Mouse (Mus musculus): ENCODE measurements around the gene Zdhhc20. TPM values are rescaled to one million over a fixed set of nuclear protein-coding genes. Genes with fewer than 3 reads are reported as not detected.
A peak's percentile ranks its signal among the peaks of the same experiment; 100 is the strongest.

Gene Zdhhc20
- polyA plus RNA-seq, 1 experiment from 2014 or later, result 47.3 TPM

DNA sequence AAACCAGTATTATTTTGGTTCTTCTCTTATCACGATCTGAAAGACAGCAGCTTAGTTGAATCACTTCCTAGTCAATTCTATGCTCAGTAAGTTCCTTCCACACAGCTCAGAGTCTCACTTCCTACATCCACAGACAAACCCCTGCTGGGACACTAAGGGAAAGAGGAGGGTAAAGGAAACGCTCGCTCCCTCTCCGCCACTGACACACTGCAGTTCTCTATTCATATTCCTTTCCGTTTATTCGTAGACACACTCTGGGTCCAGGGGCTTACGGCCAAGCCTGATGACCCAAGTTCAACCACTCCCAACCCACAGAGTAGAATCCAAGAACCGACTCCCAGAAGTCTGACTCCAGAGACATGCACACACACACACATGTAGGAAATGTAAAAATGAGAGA is 2.9 kb downstream of the Zdhhc20 start:
- H3K4me3 ChIP-seq, result no peak overlapping the region
- H3K4me2 ChIP-seq, result no peak overlapping the region
- no peak overlapping the region for H3K9ac ChIP-seq
- ATAC-seq (ENCODE audit: insufficient number of reproducible peaks, low FRiP score), result no peak
- H3K27ac ChIP-seq (ENCODE audit: poor library complexity, severe bottlenecking), result peak overlapping the region; percentile 44; the same call in 1 of the 2 replicates
- no peaks in the 10 kb centered on the region for H3K9me3 ChIP-seq (replicated peaks)
- no peaks in the 10 kb centered on the region for H3K27me3 ChIP-seq (replicated peaks)
- H3K36me3 ChIP-seq, result no peaks in the 10 kb centered on the region
- H3K4me1 ChIP-seq (replicated peaks), result peaks cover 21% of the 10 kb centered on the region
- 61% methylated on average over 8 of the region's 8 CpGs for WGBS

GRCm38 (mm10) chr14:57886032-57886431 is 4.0 kb downstream of the Zdhhc20 start:
- Histone ChIP-seq H3K9ac (no peak overlapping the region), H3K4me2 (no peak overlapping the region), H3K27me3 (replicated peaks) (no peaks in the 10 kb centered on the region), H3K36me3 (no peaks in the 10 kb centered on the region), H3K9me3 (replicated peaks) (no peaks in the 10 kb centered on the region), H3K4me1 (replicated peaks) (peaks cover 30% of the 10 kb centered on the region), H3K4me3 (no peak overlapping the region), H3K27ac (ENCODE audit: poor library complexity, severe bottlenecking) (no peak overlapping the region)
- WGBS, result 74% methylated on average over 2 of the region's 2 CpGs
- no peak for ATAC-seq (ENCODE audit: insufficient number of reproducible peaks, low FRiP score)

GRCm38 (mm10) chr14:57883341-57883740 is 6.7 kb downstream of the Zdhhc20 start:
- Histone ChIP-seq H3K4me1 (replicated peaks) (peaks cover 30% of the 10 kb centered on the region), H3K36me3 (no peaks in the 10 kb centered on the region), H3K4me3 (no peak overlapping the region), H3K4me2 (no peak overlapping the region), H3K27ac (ENCODE audit: poor library complexity, severe bottlenecking) (no peak overlapping the region), H3K9me3 (replicated peaks) (no peaks in the 10 kb centered on the region), H3K27me3 (replicated peaks) (no peaks in the 10 kb centered on the region), H3K9ac (no peak overlapping the region)
- ATAC-seq (ENCODE audit: insufficient number of reproducible peaks, low FRiP score), result no peak
- WGBS, result 82% methylated on average over 3 of the region's 3 CpGs

- H3K4me3 ChIP-seq, result no peak overlapping the region
- H3K27me3 ChIP-seq (replicated peaks), result no peaks in the 10 kb centered on the region
- H3K4me2 ChIP-seq, result no peak overlapping the region
- H3K27ac ChIP-seq (ENCODE audit: poor library complexity, severe bottlenecking), result peak overlapping the region; percentile 91
- H3K9me3 ChIP-seq (replicated peaks), result no peaks in the 10 kb centered on the region
- no peak for ATAC-seq (ENCODE audit: insufficient number of reproducible peaks, low FRiP score)
- H3K4me1 ChIP-seq (replicated peaks), result peaks cover 25% of the 10 kb centered on the region
- H3K9ac ChIP-seq, result no peak overlapping the region
- H3K36me3 ChIP-seq, result 0 out of 2 replicates have a peak, but pooled peaks cover 2% of the 10 kb centered on the region
- WGBS, result 61% methylated on average over 4 of the region's 4 CpGs
Measured at GRCm38 (mm10) chr14:57882720-57883119, 7.4 kb downstream of the Zdhhc20 start.

DNA sequence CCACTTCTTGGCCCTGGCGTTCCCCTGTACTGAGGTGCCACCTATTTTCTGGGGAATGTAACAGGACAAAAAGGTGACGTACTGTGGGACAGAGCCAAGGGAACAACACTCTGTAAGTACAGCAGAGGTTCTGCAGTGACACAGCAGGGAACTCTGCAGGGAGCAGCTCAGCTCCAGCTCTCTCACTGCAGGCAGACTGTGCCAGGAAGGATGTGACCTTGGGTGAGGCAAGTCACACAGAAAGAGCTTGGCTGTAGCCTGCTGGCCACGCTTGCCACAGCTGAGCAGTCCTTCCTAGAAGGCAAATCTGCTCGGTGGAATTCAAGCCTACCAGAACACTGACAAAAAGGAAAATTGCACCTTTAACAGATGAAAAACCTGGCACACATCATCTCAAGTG is 8.3 kb downstream of the Zdhhc20 start:
- Histone ChIP-seq H3K9ac (peak overlapping the region; percentile 31; the same call in 1 of the 2 replicates), H3K4me2 (peak overlapping the region; percentile 24; the same call in 1 of the 2 replicates), H3K4me1 (replicated peaks) (peaks cover 25% of the 10 kb centered on the region), H3K9me3 (replicated peaks) (no peaks in the 10 kb centered on the region), H3K27me3 (replicated peaks) (no peaks in the 10 kb centered on the region), H3K4me3 (no peak overlapping the region), H3K36me3 (0 out of 2 replicates have a peak, but pooled peaks cover 2% of the 10 kb centered on the region), H3K27ac (ENCODE audit: poor library complexity, severe bottlenecking) (peak overlapping the region; percentile 91)
- ATAC-seq (ENCODE audit: insufficient number of reproducible peaks, low FRiP score), result peak; percentile 80
- WGBS, result 17% methylated on average over 4 of the region's 4 CpGs

DNA sequence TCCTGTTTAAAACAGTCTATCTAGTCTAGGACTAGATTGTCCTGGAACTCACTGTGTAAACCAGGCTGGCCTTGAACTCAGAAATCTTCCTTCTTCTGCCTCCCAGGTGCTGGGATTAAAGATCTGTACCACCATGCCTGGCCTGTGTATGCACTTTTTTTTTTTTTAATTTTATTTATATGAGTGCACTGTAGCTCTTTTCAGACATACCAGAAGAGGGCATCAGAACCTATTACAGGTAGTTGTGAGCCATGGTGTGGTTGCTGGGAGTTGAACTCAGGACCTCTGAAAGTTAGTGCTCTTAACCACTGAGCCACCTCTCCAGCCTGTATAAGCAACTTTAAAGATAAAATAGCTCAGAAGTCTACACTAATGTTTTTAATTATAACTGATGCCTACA is 9.0 kb downstream of the Zdhhc20 start:
- no peak overlapping the region for H3K9ac ChIP-seq
- H3K36me3 ChIP-seq, result 0 out of 2 replicates have a peak, but pooled peaks cover 2% of the 10 kb centered on the region
- peaks cover 25% of the 10 kb centered on the region for H3K4me1 ChIP-seq (replicated peaks)
- ATAC-seq (ENCODE audit: insufficient number of reproducible peaks, low FRiP score), result no peak
- H3K27me3 ChIP-seq (replicated peaks), result no peaks in the 10 kb centered on the region
- H3K27ac ChIP-seq (ENCODE audit: poor library complexity, severe bottlenecking), result peak overlapping the region; percentile 91
- no peak overlapping the region for H3K4me3 ChIP-seq
- no peaks in the 10 kb centered on the region for H3K9me3 ChIP-seq (replicated peaks)
- H3K4me2 ChIP-seq, result no peak overlapping the region

DNA sequence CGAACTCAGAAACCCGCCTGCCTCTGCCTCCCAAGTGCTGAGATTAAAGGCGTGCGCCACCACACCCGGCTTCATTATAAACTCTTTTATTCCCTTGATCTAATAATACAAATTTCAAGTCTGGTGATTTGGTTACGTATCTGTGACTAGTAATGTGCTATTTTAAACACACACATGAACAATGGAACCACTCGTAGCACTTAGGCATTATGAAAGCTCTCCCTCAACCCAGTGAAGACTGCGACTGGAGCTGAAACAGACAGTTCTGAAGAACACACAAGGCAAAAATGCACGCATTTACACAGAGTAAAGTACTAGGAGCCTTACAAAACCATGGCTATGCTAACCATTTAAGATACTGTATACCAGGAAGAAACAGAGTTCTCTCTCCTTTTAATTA is 12.2 kb downstream of the Zdhhc20 start:
- 81% methylated on average over 9 of the region's 9 CpGs for WGBS
- H3K36me3 ChIP-seq, result peaks cover 17% of the 10 kb centered on the region
- H3K4me3 ChIP-seq, result no peak overlapping the region
- H3K27me3 ChIP-seq (replicated peaks), result no peaks in the 10 kb centered on the region
- no peaks in the 10 kb centered on the region for H3K9me3 ChIP-seq (replicated peaks)
- ATAC-seq (ENCODE audit: insufficient number of reproducible peaks, low FRiP score), result no peak
- H3K4me1 ChIP-seq (replicated peaks), result peaks cover 18% of the 10 kb centered on the region
- H3K27ac ChIP-seq (ENCODE audit: poor library complexity, severe bottlenecking), result no peak overlapping the region
- no peak overlapping the region for H3K4me2 ChIP-seq
- H3K9ac ChIP-seq, result no peak overlapping the region

DNA sequence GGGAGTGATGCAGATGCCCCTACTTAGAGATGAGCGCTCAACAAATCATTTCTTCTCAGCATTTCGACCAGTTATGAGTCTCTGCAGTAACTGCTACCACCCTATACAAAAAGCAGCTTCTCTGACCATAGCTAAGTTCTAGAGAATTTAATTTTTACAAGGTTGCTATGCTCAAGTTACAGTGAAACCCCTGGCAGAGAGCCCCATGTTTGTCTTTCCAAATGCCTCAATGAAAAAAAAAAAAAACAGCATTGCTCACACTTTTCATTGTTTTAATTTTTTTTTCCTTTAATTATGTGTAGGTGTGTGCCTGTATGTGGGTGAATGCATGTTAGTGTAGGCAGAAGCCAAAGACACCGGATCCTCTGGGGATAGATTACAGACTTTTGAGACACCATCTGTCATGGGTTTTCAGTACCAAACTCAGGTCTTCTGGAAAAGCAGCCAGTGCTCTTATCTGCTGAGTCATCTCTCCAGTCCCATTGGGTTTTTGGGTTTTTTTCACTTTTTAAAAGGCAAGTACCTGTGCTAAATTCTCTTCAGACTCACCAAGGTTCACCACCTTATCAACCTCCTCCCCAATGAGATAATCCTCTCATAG is 23.3 kb downstream of the Zdhhc20 start:
- ATAC-seq (ENCODE audit: insufficient number of reproducible peaks, low FRiP score), result no peak
- no peaks in the 10 kb centered on the region for H3K4me1 ChIP-seq (replicated peaks)
- WGBS, result 93% methylated on average over 3 of the region's 3 CpGs
- no peak overlapping the region for H3K27ac ChIP-seq (ENCODE audit: poor library complexity, severe bottlenecking)
- no peak overlapping the region for H3K4me2 ChIP-seq
- H3K4me3 ChIP-seq, result no peak overlapping the region
- H3K9me3 ChIP-seq (replicated peaks), result no peaks in the 10 kb centered on the region
- no peak overlapping the region for H3K9ac ChIP-seq
- H3K27me3 ChIP-seq (replicated peaks), result no peaks in the 10 kb centered on the region
- H3K36me3 ChIP-seq, result peaks cover 54% of the 10 kb centered on the region

GRCm38 (mm10) chr14:57865256-57865655 is 24.8 kb downstream of the Zdhhc20 start:
- 81% methylated on average over 3 of the region's 3 CpGs for WGBS
- Histone ChIP-seq H3K4me1 (replicated peaks) (no peaks in the 10 kb centered on the region), H3K27me3 (replicated peaks) (no peaks in the 10 kb centered on the region), H3K4me2 (no peak overlapping the region), H3K9me3 (replicated peaks) (no peaks in the 10 kb centered on the region), H3K9ac (no peak overlapping the region), H3K27ac (ENCODE audit: poor library complexity, severe bottlenecking) (no peak overlapping the region), H3K4me3 (no peak overlapping the region), H3K36me3 (peaks cover 52% of the 10 kb centered on the region)
- no peak for ATAC-seq (ENCODE audit: insufficient number of reproducible peaks, low FRiP score)

DNA sequence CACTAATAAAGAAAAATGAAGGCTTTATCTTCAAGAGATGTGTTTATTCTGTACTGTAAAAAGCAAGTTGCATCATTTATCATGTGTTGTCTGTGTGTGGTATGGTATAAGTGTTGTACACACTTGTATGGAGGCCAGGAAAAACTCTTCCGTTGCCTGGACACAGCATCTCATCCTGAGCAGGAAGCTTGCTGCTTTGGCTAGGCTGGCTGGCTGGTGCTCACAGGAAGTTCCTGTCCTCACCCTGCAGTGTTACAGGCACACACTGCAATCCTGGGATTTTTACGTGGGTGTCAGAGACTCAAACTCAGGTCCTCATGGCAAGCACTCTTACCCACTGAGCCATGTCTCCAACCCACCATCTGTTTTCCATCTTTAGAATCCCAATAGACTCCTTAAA is 26.9 kb downstream of the Zdhhc20 start:
- no peaks in the 10 kb centered on the region for H3K4me1 ChIP-seq (replicated peaks)
- ATAC-seq (ENCODE audit: insufficient number of reproducible peaks, low FRiP score), result no peak

DNA sequence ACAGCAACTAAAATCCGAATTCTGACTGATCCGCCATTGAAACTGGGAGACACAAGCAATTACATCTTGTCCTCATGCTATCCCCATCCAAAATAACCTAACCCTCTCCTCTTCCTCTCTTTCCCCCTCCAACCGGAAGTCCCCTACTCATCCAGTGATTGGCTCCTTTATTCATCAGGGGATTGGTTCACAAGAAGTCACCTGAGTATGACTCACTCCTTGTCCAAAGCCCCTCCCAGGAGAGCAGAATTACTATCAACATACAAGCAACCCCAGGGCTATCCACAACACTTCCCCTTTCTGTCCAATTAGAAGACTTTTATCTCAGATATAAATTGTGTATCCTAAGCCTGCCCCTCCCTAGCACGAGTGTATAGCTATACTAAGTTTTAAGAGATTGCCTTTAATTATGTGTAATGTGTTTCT is 28.1 kb downstream of the Zdhhc20 start:
- Histone ChIP-seq H3K4me3 (no peak overlapping the region), H3K36me3 (peaks cover 44% of the 10 kb centered on the region), H3K27me3 (replicated peaks) (no peaks in the 10 kb centered on the region), H3K4me1 (replicated peaks) (no peaks in the 10 kb centered on the region), H3K27ac (ENCODE audit: poor library complexity, severe bottlenecking) (no peak overlapping the region), H3K9me3 (replicated peaks) (no peaks in the 10 kb centered on the region), H3K9ac (no peak overlapping the region), H3K4me2 (no peak overlapping the region)
- no peak for ATAC-seq (ENCODE audit: insufficient number of reproducible peaks, low FRiP score)
- 79% methylated on average over 4 of the region's 4 CpGs for WGBS

More for the DNA sequence above, 26.9 kb downstream of the Zdhhc20 start:
- no peaks in the 10 kb centered on the region for H3K9me3 ChIP-seq (replicated peaks)
- WGBS, result 50% methylated on average over 2 of the region's 2 CpGs
- H3K9ac ChIP-seq, result no peak overlapping the region
- H3K4me3 ChIP-seq, result no peak overlapping the region
- H3K27me3 ChIP-seq (replicated peaks), result no peaks in the 10 kb centered on the region
- H3K27ac ChIP-seq (ENCODE audit: poor library complexity, severe bottlenecking), result no peak overlapping the region
- H3K36me3 ChIP-seq, result peaks cover 42% of the 10 kb centered on the region
- no peak overlapping the region for H3K4me2 ChIP-seq

GRCm38 (mm10) chr14:57859520-57859919 is 30.6 kb downstream of the Zdhhc20 start:
- Histone ChIP-seq H3K9ac (no peak overlapping the region), H3K27ac (ENCODE audit: poor library complexity, severe bottlenecking) (no peak overlapping the region), H3K4me2 (no peak overlapping the region), H3K36me3 (peaks cover 36% of the 10 kb centered on the region), H3K9me3 (replicated peaks) (no peaks in the 10 kb centered on the region), H3K4me3 (no peak overlapping the region), H3K4me1 (replicated peaks) (no peaks in the 10 kb centered on the region), H3K27me3 (replicated peaks) (no peaks in the 10 kb centered on the region)
- no peak for ATAC-seq (ENCODE audit: insufficient number of reproducible peaks, low FRiP score)
